Mouse (Mus musculus): ENCODE data around the gene Add3. TPM values are rescaled to one million over a fixed set of nuclear protein-coding genes. Genes with fewer than 3 reads are reported as not detected.

The Add3 gene
- total RNA-seq, 2 experiments from 2014 or later: 36.6 to 43.8 TPM

- ATAC-seq (replicated peaks; ENCODE audit: poor library complexity): no peak
Observed at GRCm38 (mm10) chr19:53226651-53227050, 86.4 kb downstream of the Add3 start.

GRCm38 (mm10) chr19:53228064-53228794, 88.0 kb downstream of the Add3 start:
- no peak for ATAC-seq (replicated peaks; ENCODE audit: poor library complexity)

- ATAC-seq (replicated peaks; ENCODE audit: poor library complexity): no peak
Observed at GRCm38 (mm10) chr19:53230942-53231815, 90.9 kb downstream of the Add3 start.

- ATAC-seq (replicated peaks; ENCODE audit: poor library complexity): no peak
Observed at GRCm38 (mm10) chr19:53233586-53233985, 93.3 kb downstream of the Add3 start.

- ATAC-seq (replicated peaks; ENCODE audit: poor library complexity): no peak
Observed at GRCm38 (mm10) chr19:53241806-53242205, 101.6 kb downstream of the Add3 start.

- no peak for ATAC-seq (replicated peaks; ENCODE audit: poor library complexity)
Observed at GRCm38 (mm10) chr19:53243956-53244355, 103.7 kb downstream of the Add3 start.

GRCm38 (mm10) chr19:53247558-53247957, 107.3 kb downstream of the Add3 start:
- no peak for ATAC-seq (replicated peaks; ENCODE audit: poor library complexity)

GRCm38 (mm10) chr19:53248023-53248494, 107.8 kb downstream of the Add3 start:
- ATAC-seq (replicated peaks; ENCODE audit: poor library complexity): peak; percentile 62

GRCm38 (mm10) chr19:53251015-53251414, 110.8 kb downstream of the Add3 start:
- peak; percentile 61 for ATAC-seq (replicated peaks; ENCODE audit: poor library complexity)

GRCm38 (mm10) chr19:53251656-53252055, 111.4 kb downstream of the Add3 start:
- ATAC-seq (replicated peaks; ENCODE audit: poor library complexity): peak; percentile 32

GRCm38 (mm10) chr19:53252111-53253028, 112.1 kb downstream of the Add3 start:
- ATAC-seq (replicated peaks; ENCODE audit: poor library complexity): peak; percentile 30

- ATAC-seq (replicated peaks; ENCODE audit: poor library complexity): no peak
Observed at GRCm38 (mm10) chr19:53256361-53256760, 116.1 kb downstream of the Add3 start.

- ATAC-seq (replicated peaks; ENCODE audit: poor library complexity): peak; percentile 57
Observed at GRCm38 (mm10) chr19:53256991-53257594, 116.8 kb downstream of the Add3 start.

GRCm38 (mm10) chr19:53257631-53258560, 117.7 kb downstream of the Add3 start:
- ATAC-seq (replicated peaks; ENCODE audit: poor library complexity): peak; percentile 60

- no peak for ATAC-seq (replicated peaks; ENCODE audit: poor library complexity)
Observed at GRCm38 (mm10) chr19:53258740-53259506, 118.7 kb downstream of the Add3 start.

GRCm38 (mm10) chr19:53259541-53259940, 119.3 kb downstream of the Add3 start:
- ATAC-seq (replicated peaks; ENCODE audit: poor library complexity): peak; percentile 29

- ATAC-seq (replicated peaks; ENCODE audit: poor library complexity): no peak
Observed at GRCm38 (mm10) chr19:53260261-53260660, 120.0 kb downstream of the Add3 start.

GRCm38 (mm10) chr19:53260828-53261227, 120.6 kb downstream of the Add3 start:
- ATAC-seq (replicated peaks; ENCODE audit: poor library complexity): no peak

Measured in megakaryocyte progenitor cell, adult 5-6 weeks (primary cell).